Mouse (Mus musculus) MEL (cell line): ENCODE measurements around the gene Immp2l. TPM values are rescaled to one million over a fixed set of nuclear protein-coding genes. Genes with fewer than 3 reads are reported as not detected.

Source experiments
- DNase-seq: peaks from one replicate; pipeline ENCODE4 v3.0.0; 2011; ENCODE audit warnings: low read depth, low spot score
- H3K27ac ChIP-seq: 2 replicates; pipeline ENCODE4 v1.5.1; 2012; ENCODE audit warnings: low read depth, mild to moderate bottlenecking, control low read depth, low read length, moderate library complexity; ENCODE audit not compliant: control insufficient read depth
- H3K27me3 ChIP-seq, 2 experiments: fragments of 150-350 bp in 1 of 2; sonication (generic) in 1 of 2; 2 replicates each; pipeline ENCODE4 v1.6.1; 2012; ENCODE audit warnings: low read length in 2 of 2, mild to moderate bottlenecking in 2 of 2, improper control_type of control experiment in 1 of 2, moderate library complexity in 1 of 2; ENCODE audit not compliant: insufficient read depth in 2 of 2, control insufficient read depth in 1 of 2
- H3K36me3 ChIP-seq, 2 experiments: 2 replicates each; pipeline ENCODE4 v1.6.1; 2012 to 2014; ENCODE audit warnings: low read length in 2 of 2, improper control_type of control experiment in 1 of 2, inconsistent platforms in 1 of 2, mild to moderate bottlenecking in 1 of 2; ENCODE audit not compliant: insufficient read depth in 2 of 2, control insufficient read depth in 1 of 2
- H3K4me1 ChIP-seq, 2 experiments: fragments of 150-350 bp in 1 of 2; sonication (generic) in 1 of 2; 2 replicates each; pipeline ENCODE4 v1.6.1; 2012; ENCODE audit warnings: low read length in 2 of 2, improper control_type of control experiment in 1 of 2, mild to moderate bottlenecking in 1 of 2; ENCODE audit not compliant: insufficient read depth in 2 of 2, control insufficient read depth in 1 of 2
- H3K4me3 ChIP-seq, 2 experiments: fragments of 150-350 bp in 1 of 2; sonication (generic) in 1 of 2; 2 replicates each; pipeline ENCODE4 v1.5.1; 2012; ENCODE audit warnings: low read depth in 2 of 2, low read length in 2 of 2, mild to moderate bottlenecking in 2 of 2, moderate library complexity in 2 of 2, control low read depth in 1 of 2, improper control_type of control experiment in 1 of 2; ENCODE audit not compliant: control insufficient read depth in 1 of 2, insufficient read depth in 1 of 2
- H3K79me2 ChIP-seq: 2 replicates; pipeline ENCODE4 v1.6.1; 2012; ENCODE audit warnings: mild to moderate bottlenecking, low read length, moderate library complexity; ENCODE audit not compliant: control insufficient read depth, poor library complexity, insufficient read depth
- H3K9ac ChIP-seq: 2 replicates; pipeline ENCODE4 v1.6.1; 2012; ENCODE audit warnings: low read depth, mild to moderate bottlenecking, control low read depth, low read length, moderate library complexity; ENCODE audit not compliant: control insufficient read depth, poor library complexity, severe bottlenecking
- H3K9me3 ChIP-seq: fragments of 150-350 bp; sonication (generic); replicated peaks from 2 replicates; pipeline ENCODE4 v1.6.1; 2012; ENCODE audit warnings: mild to moderate bottlenecking, low read length, improper control_type of control experiment, moderate library complexity; ENCODE audit not compliant: insufficient read depth
- BHLHE40 ChIP-seq: IDR thresholded peaks from 2 replicates; pipeline ENCODE4 v1.6.1; 2012; ENCODE audit warnings: low read depth, mild to moderate bottlenecking, inconsistent platforms, low read length, improper control_type of control experiment, borderline replicate concordance
- CHD1 ChIP-seq: IDR thresholded peaks from 2 replicates; pipeline ENCODE4 v1.6.1; 2012; ENCODE audit warnings: low read depth, mild to moderate bottlenecking, inconsistent platforms, low read length, improper control_type of control experiment
- E2F4 ChIP-seq: IDR thresholded peaks from 2 replicates; pipeline ENCODE4 v1.6.1; 2011; ENCODE audit warnings: low read depth, low read length, improper control_type of control experiment, borderline replicate concordance
- ELF1 ChIP-seq: IDR thresholded peaks from 2 replicates; pipeline ENCODE4 v1.6.1; 2014; ENCODE audit warnings: low read depth, mild to moderate bottlenecking, inconsistent platforms, low read length, improper control_type of control experiment, moderate library complexity
- EP300 ChIP-seq, 2 experiments: IDR thresholded peaks; 2 replicates each; pipeline ENCODE4 v1.6.1; 2011; ENCODE audit warnings: improper control_type of control experiment in 2 of 2, low read length in 2 of 2, low read depth in 1 of 2, mild to moderate bottlenecking in 1 of 2
- ETS1 ChIP-seq: IDR thresholded peaks from 2 replicates; pipeline ENCODE4 v1.6.1; 2012; ENCODE audit warnings: low read depth, mild to moderate bottlenecking, inconsistent platforms, low read length, improper control_type of control experiment, moderate library complexity
- GATA1 ChIP-seq: IDR thresholded peaks from 2 replicates; pipeline ENCODE4 v1.6.1; 2011; ENCODE audit warnings: low read depth, low read length, improper control_type of control experiment
- HCFC1 ChIP-seq: IDR thresholded peaks from 2 replicates; pipeline ENCODE4 v1.6.1; 2012; ENCODE audit warnings: low read depth, mild to moderate bottlenecking, inconsistent platforms, low read length, improper control_type of control experiment, moderate library complexity
- JUND ChIP-seq: IDR thresholded peaks from 2 replicates; pipeline ENCODE4 v1.6.1; 2011; ENCODE audit warnings: low read depth, mild to moderate bottlenecking, improper control_type of control experiment, low read length
- MAFK ChIP-seq: IDR thresholded peaks from 2 replicates; pipeline ENCODE4 v1.6.1; 2011; ENCODE audit warnings: low read depth, mild to moderate bottlenecking, low read length, improper control_type of control experiment, borderline replicate concordance
- MYB ChIP-seq: IDR thresholded peaks from 2 replicates; pipeline ENCODE4 v1.6.1; 2011; ENCODE audit warnings: mild to moderate bottlenecking, low read depth, low read length, improper control_type of control experiment
- MYC ChIP-seq: IDR thresholded peaks from 2 replicates; pipeline ENCODE4 v1.6.1; 2011; ENCODE audit warnings: low read depth, mild to moderate bottlenecking, low read length, improper control_type of control experiment, moderate library complexity
- POLR2AphosphoS2 ChIP-seq: IDR thresholded peaks from 2 replicates; pipeline ENCODE4 v1.6.1; 2011; ENCODE audit warnings: low read length, improper control_type of control experiment
- POLR2AphosphoS5 ChIP-seq: IDR thresholded peaks from 2 replicates; pipeline ENCODE4 v1.6.1; 2012; ENCODE audit warnings: low read depth, borderline replicate concordance, mild to moderate bottlenecking, inconsistent platforms, low read length, moderate library complexity, mixed read lengths
- TAL1 ChIP-seq: IDR thresholded peaks from 2 replicates; pipeline ENCODE4 v1.6.1; 2012; ENCODE audit warnings: mild to moderate bottlenecking, inconsistent platforms, low read length, moderate library complexity, mixed read lengths
- TBP ChIP-seq: IDR thresholded peaks from 2 replicates; pipeline ENCODE4 v1.8.0; 2011; ENCODE audit warnings: low read depth, low read length, improper control_type of control experiment
- TCF12 ChIP-seq: IDR thresholded peaks from 2 replicates; pipeline ENCODE4 v1.6.1; 2014; ENCODE audit warnings: low read depth, mild to moderate bottlenecking, inconsistent platforms, low read length, improper control_type of control experiment, moderate library complexity
- UBTF ChIP-seq: IDR thresholded peaks from 2 replicates; pipeline ENCODE4 v1.6.1; 2012; ENCODE audit warnings: low read depth, mild to moderate bottlenecking, inconsistent platforms, low read length, improper control_type of control experiment, moderate library complexity, borderline replicate concordance; ENCODE audit not compliant: insufficient read depth
- USF1 ChIP-seq: IDR thresholded peaks from 2 replicates; pipeline ENCODE4 v1.6.1; 2014; ENCODE audit warnings: low read depth, mild to moderate bottlenecking, inconsistent platforms, low read length, improper control_type of control experiment, moderate library complexity
- USF2 ChIP-seq, 2 experiments: IDR thresholded peaks; 2 replicates each; pipeline ENCODE4 v1.6.1; 2011 to 2012; ENCODE audit warnings: improper control_type of control experiment in 2 of 2, low read length in 2 of 2, borderline replicate concordance in 1 of 2, inconsistent platforms in 1 of 2, low read depth in 1 of 2, mild to moderate bottlenecking in 1 of 2; ENCODE audit not compliant: insufficient read depth in 1 of 2
- ZKSCAN1 ChIP-seq: IDR thresholded peaks from 2 replicates; pipeline ENCODE4 v1.6.1; 2012; ENCODE audit warnings: low read depth, mild to moderate bottlenecking, inconsistent platforms, low read length, improper control_type of control experiment, moderate library complexity
- ZNF384 ChIP-seq: IDR thresholded peaks from 2 replicates; pipeline ENCODE4 v1.6.1; 2012; ENCODE audit warnings: low read depth, mild to moderate bottlenecking, inconsistent platforms, low read length, improper control_type of control experiment
- polyA plus RNA-seq, 2 experiments: library from polyadenylated mRNA; stranded (reverse) in 1 of 2; unstranded in 1 of 2; fragments of >175 nt in 1 of 2; fragments of >200 nt in 1 of 2; gene quantifications; 2 replicates each; pipeline versions ENCODE4 v1.2.1 to v1.2.4; 2012; ENCODE audit warnings: low replicate concordance in 2 of 2, low read depth in 1 of 2; ENCODE audit not compliant: insufficient read length in 2 of 2, insufficient read depth in 1 of 2, missing spikeins in 1 of 2
- total RNA-seq: library from RNA; depleted of rRNA; stranded (reverse); fragments of 300-350 nt; gene quantifications from 2 replicates; pipeline ENCODE4 v1.2.3, GENCODE M21; 2012

Gene Immp2l
- total and polyA plus RNA-seq, 3 experiments, result 4.0 to 5.0 TPM; not detected in 1

- no peak for DNase-seq
- H3K4me1 ChIP-seq, result no peaks in the 10 kb centered on the region
- no peaks in the 10 kb centered on the region for H3K79me2 ChIP-seq
- H3K27me3 ChIP-seq, result no peaks in the 10 kb centered on the region
- H3K36me3 ChIP-seq, result no peaks in the 10 kb centered on the region
- H3K9ac ChIP-seq, result no peak overlapping the region
- TF ChIP-seq BHLHE40 (no peak), USF1 (no peak), TAL1 (no peak)
- H3K27ac ChIP-seq, result no peak overlapping the region
- H3K9me3 ChIP-seq, result no peaks in the 10 kb centered on the region
- H3K4me3 ChIP-seq, result no peak overlapping the region
Observed at GRCm38 (mm10) chr12:41829517-41829916, 805.6 kb downstream of the Immp2l start.

GRCm38 (mm10) chr12:41831731-41832130 is 807.8 kb downstream of the Immp2l start:
- Histone ChIP-seq H3K9me3 (no peaks in the 10 kb centered on the region), H3K79me2 (no peaks in the 10 kb centered on the region), H3K27me3 (no peaks in the 10 kb centered on the region; a peak in 1 of 4 replicates), H3K4me1 (no peaks in the 10 kb centered on the region), H3K9ac (no peak overlapping the region), H3K36me3 (no peaks in the 10 kb centered on the region), H3K27ac (no peak overlapping the region), H3K4me3 (no peak overlapping the region)
- no peak for DNase-seq
- TF ChIP-seq USF1 (no peak), EP300 (IDR thresholded peaks at IDR 0.05; ENCODE audit: low read depth in 1 of 2, low read length in 2 of 2) (no peak), E2F4 (no peak), TBP (no peak), HCFC1 (no peak), ELF1 (no peak), ETS1 (no peak), GATA1 (no peak), ZKSCAN1 (no peak), MYC (no peak), TCF12 (no peak), MAFK (no peak), CHD1 (no peak)

- no peaks in the 10 kb centered on the region for H3K9me3 ChIP-seq
- DNase-seq, result no peak
- TF ChIP-seq MYC (no peak), ELF1 (no peak), HCFC1 (no peak), BHLHE40 (no peak), JUND (no peak), UBTF (no peak), USF2 (IDR thresholded peaks at IDR 0.05; ENCODE audit: borderline replicate concordance in 1 of 2, insufficient read depth in 1 of 2, low read depth in 1 of 2, low read length in 2 of 2) (no peak), E2F4 (no peak), ZNF384 (no peak), MYB (no peak), TAL1 (no peak), ZKSCAN1 (no peak), TBP (no peak), POLR2AphosphoS2 (no peak), POLR2AphosphoS5 (no peak), GATA1 (no peak), USF1 (no peak)
- no peak overlapping the region for H3K4me3 ChIP-seq
- no peaks in the 10 kb centered on the region for H3K36me3 ChIP-seq
- no peak overlapping the region for H3K9ac ChIP-seq
- H3K79me2 ChIP-seq, result no peaks in the 10 kb centered on the region
- no peaks in the 10 kb centered on the region for H3K4me1 ChIP-seq
- no peaks in the 10 kb centered on the region; a peak in 1 of 4 replicates for H3K27me3 ChIP-seq
- H3K27ac ChIP-seq, result no peak overlapping the region
Observed at GRCm38 (mm10) chr12:41834646-41835045, 810.8 kb downstream of the Immp2l start.
